Mouse (Mus musculus) E14TG2a.4 (cell line): ENCODE results near the gene Teddm1a.

Source experiments
- CTCF ChIP-seq: conservative IDR thresholded peaks from 2 replicates; pipeline ENCODE4 v1.5.1; 2014; ENCODE audit warnings: low read length
- NANOG ChIP-seq: IDR thresholded peaks from 2 replicates; pipeline ENCODE4 v1.6.1; 2014; ENCODE audit warnings: borderline replicate concordance, low read length, mixed read lengths
- POU5F1 ChIP-seq: IDR thresholded peaks from 2 replicates; pipeline ENCODE4 v1.6.1; 2014; ENCODE audit warnings: low read length, borderline replicate concordance

- no peak for TF ChIP-seq CTCF
- TF ChIP-seq POU5F1, result no peak
- no peak for TF ChIP-seq NANOG
Measured at GRCm38 (mm10) chr1:153900381-153900780, 8.8 kb downstream of the Teddm1a start.
